Mouse (Mus musculus): ENCODE measurements around the gene Ptprd.

Gene Ptprd

GRCm38 (mm10) chr4:76675726-76676125, 1536.0 kb downstream of the Ptprd start:
- in situ Hi-C loops (cut with MboI; ENCODE audit: unreplicated experiment in 2 of 2): no loop called here

GRCm38 (mm10) chr4:76673224-76673623, 1538.5 kb downstream of the Ptprd start:
- in situ Hi-C loops (cut with MboI; ENCODE audit: unreplicated experiment in 2 of 2): no loop called here

GRCm38 (mm10) chr4:76672653-76673052, 1539.1 kb downstream of the Ptprd start:
- in situ Hi-C loops (cut with MboI; ENCODE audit: unreplicated experiment in 2 of 2): no loop called here

- in situ Hi-C loops (cut with MboI; ENCODE audit: unreplicated experiment in 2 of 2): no loop called here
Measured at GRCm38 (mm10) chr4:76661725-76662124, 1550.0 kb downstream of the Ptprd start.

- in situ Hi-C loops (cut with MboI; ENCODE audit: unreplicated experiment in 2 of 2): no loop called here
Measured at GRCm38 (mm10) chr4:76660146-76660545, 1551.6 kb downstream of the Ptprd start.

GRCm38 (mm10) chr4:76656734-76657133, 1555.0 kb downstream of the Ptprd start:
- in situ Hi-C loops (cut with MboI; ENCODE audit: unreplicated experiment in 2 of 2): no loop called here

GRCm38 (mm10) chr4:76652971-76653370, 1558.8 kb downstream of the Ptprd start:
- in situ Hi-C loops (cut with MboI; ENCODE audit: unreplicated experiment in 2 of 2): no loop called here

GRCm38 (mm10) chr4:76621740-76622139, 1590.0 kb downstream of the Ptprd start:
- in situ Hi-C loops (cut with MboI; ENCODE audit: unreplicated experiment in 2 of 2): no loop called here

GRCm38 (mm10) chr4:76616614-76617013, 1595.1 kb downstream of the Ptprd start:
- in situ Hi-C loops (cut with MboI; ENCODE audit: unreplicated experiment in 2 of 2): no loop called here

- in situ Hi-C loops (cut with MboI; ENCODE audit: unreplicated experiment in 2 of 2): no loop called here
Measured at GRCm38 (mm10) chr4:76608246-76608645, 1603.5 kb downstream of the Ptprd start.

GRCm38 (mm10) chr4:76606808-76607207, 1605.0 kb downstream of the Ptprd start:
- in situ Hi-C loops (cut with MboI; ENCODE audit: unreplicated experiment in 2 of 2): no loop called here

- in situ Hi-C loops (cut with MboI; ENCODE audit: unreplicated experiment in 2 of 2): no loop called here
Measured at GRCm38 (mm10) chr4:76590722-76591121, 1621.0 kb downstream of the Ptprd start.

- in situ Hi-C loops (cut with MboI; ENCODE audit: unreplicated experiment in 2 of 2): no loop called here
Measured at GRCm38 (mm10) chr4:76583025-76583424, 1628.7 kb downstream of the Ptprd start.

GRCm38 (mm10) chr4:76566006-76566405, 1645.8 kb downstream of the Ptprd start:
- in situ Hi-C loops (cut with MboI; ENCODE audit: unreplicated experiment in 2 of 2): no loop called here

GRCm38 (mm10) chr4:76541769-76542168, 1670.0 kb downstream of the Ptprd start:
- in situ Hi-C loops (cut with MboI; ENCODE audit: unreplicated experiment in 2 of 2): no loop called here

- in situ Hi-C loops (cut with MboI; ENCODE audit: unreplicated experiment in 2 of 2): no loop called here
Measured at GRCm38 (mm10) chr4:76532926-76533325, 1678.8 kb downstream of the Ptprd start.

GRCm38 (mm10) chr4:76525281-76525680, 1686.5 kb downstream of the Ptprd start:
- in situ Hi-C loops (cut with MboI; ENCODE audit: unreplicated experiment in 2 of 2): no loop called here

- in situ Hi-C loops (cut with MboI; ENCODE audit: unreplicated experiment in 2 of 2): no loop called here
Measured at GRCm38 (mm10) chr4:76503279-76503601, 1708.5 kb downstream of the Ptprd start.

GRCm38 (mm10) chr4:76502575-76503278, 1709.0 kb downstream of the Ptprd start:
- in situ Hi-C loops (cut with MboI; ENCODE audit: unreplicated experiment in 2 of 2): no loop called here

GRCm38 (mm10) chr4:76485848-76486247, 1725.9 kb downstream of the Ptprd start:
- in situ Hi-C loops (cut with MboI; ENCODE audit: unreplicated experiment in 2 of 2): no loop called here

- in situ Hi-C loops (cut with MboI; ENCODE audit: unreplicated experiment in 2 of 2): no loop called here
Measured at GRCm38 (mm10) chr4:76468366-76469100, 1743.2 kb downstream of the Ptprd start.

GRCm38 (mm10) chr4:76464682-76465081, 1747.1 kb downstream of the Ptprd start:
- in situ Hi-C loops (cut with MboI; ENCODE audit: unreplicated experiment in 2 of 2): no loop called here

Measured in v-Abl transformed pro-B cells (cell line).